In genomic region chr3:38289062-38289461, GRCm38 (mm10) we compare ENCODE assay signal across 26 mouse cellular contexts.
DNase-seq lines count a peak whose midpoint lies in the region; ATAC-seq and TF ChIP-seq lines count a peak whose summit lies in the region.
"Had no signal": no experiment of that assay in that cellular context is flagged by ENCODE, and none has a peak within 500 bp of the region (broad histone marks: within the 10 kb centered on the region; RNA-seq: fewer than 3 reads in every experiment).

No protein-coding gene starts in this region.

- 6% methylated on average over 3 of the region's 3 CpGs for WGBS in kidney, embryonic 14.5 days
- WGBS in midbrain, embryonic 14.5 days = 55% methylated on average over 3 of the region's 3 CpGs
- WGBS in midbrain, postnatal 0 days = 44% methylated on average over 3 of the region's 3 CpGs

- H3K36me3 ChIP-seq in kidney, embryonic 14.5 days (ENCODE audit: control insufficient read depth, insufficient read depth, low read length) = no peaks in the 10 kb centered on the region
- no peaks in the 10 kb centered on the region for H3K36me3 ChIP-seq in midbrain, embryonic 14.5 days (ENCODE audit: control insufficient read depth, insufficient read depth, low read length)
- no peaks in the 10 kb centered on the region for H3K36me3 ChIP-seq in midbrain, postnatal 0 days (ENCODE audit: insufficient read depth, low read length)
- H3K36me3 ChIP-seq: embryonic facial prominence, embryonic 12.5 days; forebrain, embryonic 12.5 days; heart, embryonic 10.5 days; hindbrain, embryonic 12.5 days; liver, embryonic 13.5 days had no signal

- H3K4me3 ChIP-seq in kidney, embryonic 14.5 days (ENCODE audit: low read length) = no peak overlapping the region
- H3K4me3 ChIP-seq in midbrain, embryonic 14.5 days (replicated peaks; ENCODE audit: low read depth, low read length) = no peak overlapping the region
- H3K4me3 ChIP-seq in midbrain, postnatal 0 days (ENCODE audit: low read depth, low read length) = no peak overlapping the region
- H3K4me3 ChIP-seq: embryonic facial prominence, embryonic 12.5 days; erythroblast, embryonic 14.5 days; forebrain, embryonic 12.5 days; heart, embryonic 10.5 days; hindbrain, embryonic 12.5 days; left cerebral cortex, adult 2 months; liver, embryonic 13.5 days had no signal

- no peaks in the 10 kb centered on the region for H3K27me3 ChIP-seq in kidney, embryonic 14.5 days (ENCODE audit: control insufficient read depth, insufficient read depth, low read length)
- H3K27me3 ChIP-seq in midbrain, embryonic 14.5 days (ENCODE audit: control insufficient read depth, insufficient read depth, low read length) = no peaks in the 10 kb centered on the region
- no peaks in the 10 kb centered on the region for H3K27me3 ChIP-seq in midbrain, postnatal 0 days (ENCODE audit: insufficient read depth, low read length)
- H3K27me3 ChIP-seq: embryonic facial prominence, embryonic 12.5 days; forebrain, embryonic 12.5 days; hindbrain, embryonic 12.5 days; liver, embryonic 13.5 days had no signal

- H3K27ac ChIP-seq in kidney, embryonic 14.5 days (ENCODE audit: low read depth, low read length) = no peak overlapping the region
- H3K27ac ChIP-seq in midbrain, embryonic 14.5 days (replicated peaks; ENCODE audit: low read depth, low read length) = no peak overlapping the region
- H3K27ac ChIP-seq in midbrain, postnatal 0 days (ENCODE audit: low read depth, low read length) = no peak overlapping the region
- H3K27ac ChIP-seq: embryonic facial prominence, embryonic 12.5 days; forebrain, embryonic 12.5 days; hindbrain, embryonic 12.5 days; left cerebral cortex, adult 2 months; liver, embryonic 13.5 days; macrophage; stomach, postnatal 0 days had no signal

- H3K4me2 ChIP-seq in kidney, embryonic 14.5 days (replicated peaks; ENCODE audit: low read depth, low read length) = no peak overlapping the region
- H3K4me2 ChIP-seq in midbrain, embryonic 14.5 days (ENCODE audit: low read length) = no peak overlapping the region
- H3K4me2 ChIP-seq in midbrain, postnatal 0 days (ENCODE audit: low read depth, low read length, poor library complexity, severe bottlenecking) = no peak overlapping the region
- H3K4me2 ChIP-seq: embryonic facial prominence, embryonic 12.5 days; forebrain, embryonic 12.5 days; hindbrain, embryonic 12.5 days; liver, embryonic 13.5 days had no signal

- H3K9ac ChIP-seq in kidney, embryonic 14.5 days (ENCODE audit: low read depth, low read length) = no peak overlapping the region
- H3K9ac ChIP-seq in midbrain, embryonic 14.5 days (replicated peaks; ENCODE audit: low read length) = no peak overlapping the region
- no peak overlapping the region for H3K9ac ChIP-seq in midbrain, postnatal 0 days (replicated peaks; ENCODE audit: low read length, poor library complexity, severe bottlenecking)
- H3K9ac ChIP-seq: embryonic facial prominence, embryonic 12.5 days; forebrain, embryonic 12.5 days; hindbrain, embryonic 12.5 days; liver, embryonic 13.5 days had no signal

- TF ChIP-seq CTCF in midbrain, postnatal 0 days (IDR thresholded peaks at IDR 0.05) = no peak

- ATAC-seq in kidney, embryonic 14.5 days (ENCODE audit: low FRiP score, low TSS enrichment) = peak; percentile 71; the same call in 1 of the 2 replicates
- ATAC-seq in midbrain, embryonic 14.5 days (ENCODE audit: low FRiP score, low TSS enrichment) = no peak
- no peak for ATAC-seq in midbrain, postnatal 0 days (ENCODE audit: low FRiP score)
- ATAC-seq in cerebellum, adult (ENCODE audit: insufficient number of reproducible peaks, low FRiP score, low TSS enrichment) = no peak
- ATAC-seq: midbrain, embryonic 16.5 days had no signal

- DNase-seq in embryo, embryonic 10 days (ENCODE audit: low spot score) = peak; percentile 55
- no peak for DNase-seq in embryo, embryonic 9.5 days (ENCODE audit: extremely low spot score)
- no peak for DNase-seq in kidney, adult 18-20 months
- peak; percentile 20 for DNase-seq in midbrain, embryonic 14.5 days
- DNase-seq in midbrain, postnatal 0 days (ENCODE audit: low spot score) = no peak
- no peak for DNase-seq in spleen, adult 18-20 months
- DNase-seq: cerebellum, adult 18-20 months; cerebellum, postnatal 14 days; gastrocnemius, postnatal 25 days; kidney, adult 2 months; liver, embryonic 13.5 days; lung, adult 2 months; right cerebral cortex, adult 18-20 months; thymus, adult 2 months; thymus, postnatal 4 days had no signal

- peaks cover 2% of the 10 kb centered on the region; the same call in 1 of the 2 replicates for H3K4me1 ChIP-seq in kidney, embryonic 14.5 days (ENCODE audit: control insufficient read depth, insufficient read depth, low read length)
- 0 out of 2 replicates have a peak, but pooled peaks cover under 1% of the 10 kb centered on the region for H3K4me1 ChIP-seq in midbrain, embryonic 14.5 days (ENCODE audit: control insufficient read depth, insufficient read depth, low read length)
- no peaks in the 10 kb centered on the region for H3K4me1 ChIP-seq in midbrain, postnatal 0 days (ENCODE audit: insufficient read depth, low read length)
- H3K4me1 ChIP-seq: embryonic facial prominence, embryonic 12.5 days; forebrain, embryonic 12.5 days; liver, embryonic 13.5 days had no signal

- H3K9me3 ChIP-seq in kidney, embryonic 14.5 days (ENCODE audit: control insufficient read depth, low read length) = peaks cover 4% of the 10 kb centered on the region; the same call in 1 of the 2 replicates
- no peaks in the 10 kb centered on the region for H3K9me3 ChIP-seq in midbrain, embryonic 14.5 days (ENCODE audit: control insufficient read depth, low read length)
- no peaks in the 10 kb centered on the region for H3K9me3 ChIP-seq in midbrain, postnatal 0 days (ENCODE audit: low read length)
- H3K9me3 ChIP-seq: embryonic facial prominence, embryonic 12.5 days; forebrain, embryonic 12.5 days; heart, embryonic 10.5 days; liver, embryonic 13.5 days had no signal

Comparison
In these comparisons a context has a peak if more than half of its experiments do, and no peak if none do; other contexts are left out.
1. DNase-seq: peak in embryo, embryonic 10 days (single experiment) and midbrain, embryonic 14.5 days (single experiment); none in embryo, embryonic 9.5 days (single experiment), kidney, adult 18-20 months (single experiment), midbrain, postnatal 0 days (single experiment) and spleen, adult 18-20 months (0 of 2).